Mouse (Mus musculus) monocyte, adult 2 months (primary cell): ENCODE measurements at regions not wholly inside any gene's neighbourhood (a gene's known extent, or its start where the extent isn't known, plus 50 kb on each side); places are given as distances from the start of the nearest gene placed in this dataset.

ENCODE experiments used
- DNase-seq, 2 experiments: peaks; one replicate each; pipeline ENCODE4 v3.0.0; 2022; ENCODE audit warnings: low spot score in 2 of 2, low read depth in 1 of 2

DNA sequence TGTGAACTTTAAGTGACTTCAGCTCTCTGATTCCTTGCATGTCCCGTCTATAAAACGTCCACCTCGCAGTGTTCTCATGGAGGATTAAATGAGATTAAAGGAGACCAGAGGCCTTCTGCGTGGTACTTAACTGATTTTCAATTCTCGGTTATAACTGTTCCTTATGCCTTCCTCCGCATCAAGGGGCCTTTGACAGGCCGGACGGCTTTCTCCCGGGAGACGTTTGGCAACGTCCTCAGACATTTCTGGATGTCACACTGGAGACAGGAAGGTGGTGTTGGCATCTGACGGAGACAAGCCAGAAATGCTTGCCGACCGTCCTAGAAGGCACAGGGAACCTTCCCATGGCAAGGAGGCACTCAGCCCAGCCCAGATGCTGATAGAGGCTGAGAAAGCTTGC lies 532.2 kb upstream of the Tbx3 start:
- DNase-seq = no peak

DNA sequence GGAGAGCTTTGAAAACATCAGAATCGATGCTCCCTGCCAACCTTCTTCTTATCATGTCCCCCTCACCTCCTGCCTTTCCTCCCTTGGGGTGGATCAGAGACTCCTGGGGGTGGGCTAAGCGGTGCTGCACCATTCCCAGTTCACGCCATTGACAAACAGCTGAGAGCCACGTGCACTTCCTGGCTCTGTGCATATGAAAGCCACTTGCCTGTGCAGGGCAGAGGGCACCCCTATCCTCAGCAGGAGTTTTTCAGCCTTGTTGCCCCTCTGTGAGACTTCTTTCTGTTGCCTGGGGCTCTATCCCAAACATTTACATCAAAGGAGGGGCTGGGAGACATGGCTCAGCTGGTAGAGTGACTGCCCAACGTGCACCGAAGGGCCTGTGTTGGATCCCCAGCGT lies 531.1 kb upstream of the Tbx3 start:
- DNase-seq = no peak

DNA sequence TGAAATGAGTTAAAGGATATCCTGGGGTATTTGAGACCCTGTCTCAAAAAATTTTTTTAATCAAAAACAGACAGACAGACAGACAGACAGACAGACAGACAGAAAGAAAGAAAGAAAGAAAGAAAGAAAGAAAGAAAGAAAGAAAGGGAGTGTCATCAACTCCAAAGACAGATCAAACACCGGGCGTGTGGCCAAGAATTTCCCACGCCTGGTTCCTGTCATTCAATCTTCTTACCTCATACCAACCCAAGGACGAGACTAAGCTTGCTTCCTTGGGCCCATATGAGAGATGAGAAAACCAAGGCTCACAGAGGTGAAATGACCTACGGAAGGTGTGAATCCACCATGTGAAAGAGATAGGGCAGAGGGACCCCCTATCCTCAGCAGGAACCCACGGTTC lies 530.7 kb upstream of the Tbx3 start:
- no peak for DNase-seq

DNA sequence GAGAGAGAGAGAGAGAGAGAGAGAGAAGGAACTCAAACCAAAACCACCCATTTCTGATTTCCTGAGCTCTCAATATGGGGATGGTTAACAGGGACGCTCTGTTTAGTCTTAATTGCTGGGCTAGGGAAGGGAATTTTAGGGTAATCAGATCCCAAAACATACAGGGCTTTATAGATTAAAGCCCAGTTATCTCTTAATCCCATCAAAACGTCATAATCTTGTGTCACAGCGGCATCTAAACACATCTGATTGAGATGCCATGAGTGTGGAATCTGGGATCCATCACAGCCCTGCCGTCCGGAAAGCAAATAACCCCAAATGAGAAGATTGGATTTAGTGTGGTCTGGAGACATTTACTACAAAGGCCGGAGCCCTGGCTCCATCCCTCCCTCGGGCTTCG lies 527.1 kb upstream of the Tbx3 start:
- no peak for DNase-seq

DNA sequence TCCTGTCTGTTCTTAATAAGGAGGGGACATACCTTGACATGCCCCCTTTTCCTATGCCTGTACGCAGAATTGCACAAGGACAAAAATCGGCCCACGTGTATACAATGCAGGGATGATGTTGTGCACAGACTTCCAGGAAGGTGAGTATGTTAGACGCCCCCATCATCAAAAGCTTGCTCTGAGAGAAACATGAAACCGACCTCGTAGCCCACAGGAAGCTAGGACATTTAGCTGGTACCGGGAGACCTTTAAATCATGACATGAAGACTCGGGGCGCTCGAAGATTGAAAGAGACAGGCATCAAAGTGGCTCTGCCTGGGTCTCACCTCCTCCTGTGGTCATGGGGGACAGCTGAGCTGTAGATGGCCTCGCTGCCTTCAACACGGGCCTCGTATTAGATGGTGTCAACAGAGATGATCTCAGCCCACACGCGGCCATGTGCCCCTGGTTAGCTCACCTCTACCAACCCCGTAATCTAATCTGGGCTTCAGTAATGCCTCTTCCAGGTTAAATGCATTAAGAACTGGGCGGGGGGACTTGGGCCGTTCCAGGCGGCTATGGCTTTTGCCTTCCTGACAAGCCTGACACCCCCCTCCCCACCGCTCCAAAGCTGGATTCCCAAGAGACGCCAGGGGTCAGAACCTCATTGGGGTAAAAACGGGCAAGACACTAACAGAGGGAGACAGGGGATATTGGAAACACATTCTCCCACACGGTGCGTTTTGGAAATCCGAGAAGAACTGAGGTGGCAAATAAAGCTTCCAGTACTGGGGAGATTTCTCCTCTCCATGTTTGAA lies 520.9 kb upstream of the Tbx3 start:
- no peak for DNase-seq

DNA sequence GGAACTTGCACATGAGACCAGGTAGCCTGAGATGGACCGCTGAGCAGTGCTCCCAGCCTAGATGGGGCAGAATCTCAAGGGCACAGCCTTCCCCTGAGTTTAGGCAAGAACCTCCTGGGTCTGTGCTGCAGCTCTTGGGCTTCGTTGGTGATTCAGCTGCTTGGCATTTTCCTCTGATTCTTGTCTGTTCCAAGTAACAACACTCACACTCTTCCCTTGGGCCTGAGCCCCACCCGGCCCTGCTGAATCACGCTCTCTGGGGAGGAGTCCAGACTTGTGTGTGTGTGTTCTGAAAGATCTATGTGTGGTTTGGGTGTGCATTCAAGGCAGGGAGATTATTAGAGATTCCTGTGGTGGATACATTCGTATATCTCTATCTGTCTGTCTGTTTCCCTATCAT lies 517.4 kb upstream of the Tbx3 start:
- no peak for DNase-seq

DNA sequence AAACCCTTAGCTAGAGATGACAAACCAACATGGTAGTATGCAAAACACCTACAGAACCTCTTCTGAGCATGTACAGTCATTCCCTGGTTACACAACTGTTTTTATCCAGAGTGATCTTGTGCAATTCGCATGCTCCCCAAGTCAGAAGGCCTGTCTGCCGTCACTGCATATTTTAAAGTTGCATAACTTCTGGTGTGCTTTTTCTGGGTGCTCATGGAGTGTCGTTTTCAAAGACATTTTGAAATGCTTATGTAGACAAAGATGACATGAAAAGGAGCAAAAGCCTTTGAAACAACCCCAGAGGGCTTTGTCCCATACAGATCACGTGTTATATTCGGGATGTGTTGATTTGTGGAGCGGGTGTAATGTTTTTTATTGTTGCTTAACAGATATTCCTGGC lies 513.8 kb upstream of the Tbx3 start:
- DNase-seq = no peak

DNA sequence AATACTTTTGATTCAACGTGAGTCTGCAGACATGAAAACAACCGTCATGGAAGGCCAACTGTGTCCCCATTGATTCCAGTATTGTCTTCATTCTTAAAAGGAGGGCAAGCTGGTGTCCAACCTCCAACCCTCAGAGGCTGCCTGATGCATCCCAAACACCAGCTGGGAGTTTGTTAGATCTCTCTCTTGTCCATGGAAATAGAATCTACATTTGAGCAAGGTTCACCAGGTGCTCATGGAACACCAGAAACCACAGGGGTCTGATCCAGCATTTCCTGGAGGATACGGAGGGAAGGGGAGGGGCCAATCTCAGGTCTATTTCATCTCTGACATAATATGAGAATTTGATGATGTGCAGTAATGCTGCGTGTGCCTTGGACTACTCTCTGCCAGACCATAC lies 512.3 kb upstream of the Tbx3 start:
- DNase-seq = no peak

DNA sequence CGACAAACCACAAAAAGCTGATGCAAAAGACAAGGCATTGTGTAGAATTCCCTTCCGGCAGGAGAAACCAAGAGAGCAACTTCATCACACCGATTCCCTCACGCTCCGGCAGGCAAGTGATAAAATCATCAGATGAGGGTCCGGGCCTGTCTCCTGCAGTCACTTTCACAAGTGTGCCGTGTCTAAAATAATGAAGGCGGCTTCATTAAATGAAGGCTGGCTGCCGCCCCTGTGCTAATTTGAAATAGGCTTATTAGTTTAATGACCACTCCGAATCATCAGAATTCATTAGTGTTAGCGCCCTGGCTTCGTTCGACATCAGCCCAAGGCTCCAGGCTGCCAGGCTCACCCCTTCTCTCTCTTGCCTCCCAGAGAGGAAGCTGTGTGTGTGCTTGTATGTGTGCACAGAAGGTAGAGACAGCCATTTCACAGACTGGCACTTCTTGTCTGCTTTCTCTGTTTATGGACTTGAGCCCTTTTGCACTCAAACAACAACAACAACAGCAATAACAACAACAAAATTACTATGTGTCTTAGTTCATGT lies 508.3 kb upstream of the Tbx3 start:
- DNase-seq = no peak

DNA sequence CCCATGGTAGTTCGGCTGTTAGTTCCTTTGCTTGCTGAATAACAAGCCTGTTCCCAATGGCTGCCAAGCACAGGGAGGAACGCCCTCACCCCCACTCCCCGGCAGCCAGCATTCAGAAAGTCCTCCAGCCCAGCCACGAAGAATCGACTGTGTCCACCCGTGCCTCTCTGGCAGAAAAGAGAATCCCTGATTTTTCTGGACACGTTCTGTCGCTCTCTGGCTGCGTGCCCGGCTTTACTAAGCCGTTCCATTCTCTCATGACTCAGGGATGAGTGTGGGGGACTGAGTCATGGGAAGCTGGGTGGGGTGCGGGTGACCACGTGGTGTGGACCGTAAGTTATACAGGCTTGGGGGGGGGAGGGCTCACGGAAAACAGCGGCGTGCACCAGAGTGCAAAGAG lies 502.8 kb upstream of the Tbx3 start:
- no peak for DNase-seq

DNA sequence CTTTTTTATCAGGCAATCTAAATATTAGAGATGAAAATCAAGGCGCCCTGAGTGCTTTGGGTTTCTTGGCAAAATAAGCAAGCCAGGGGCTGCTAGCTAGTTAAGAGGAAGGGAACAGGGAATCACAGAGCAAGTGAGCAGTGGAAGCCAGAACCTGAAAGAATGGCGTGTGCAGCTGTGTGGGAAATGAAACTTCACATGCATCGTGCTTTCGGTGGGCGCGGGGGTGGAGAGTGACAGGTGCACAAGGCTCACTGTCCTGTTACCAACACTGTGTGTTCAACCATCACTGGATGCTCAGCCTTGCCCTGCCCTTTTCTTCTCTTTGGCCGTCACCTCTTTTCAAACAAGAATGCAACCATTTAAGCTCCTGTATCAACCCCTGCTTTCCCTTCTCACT lies 501.2 kb upstream of the Tbx3 start:
- no peak for DNase-seq

DNA sequence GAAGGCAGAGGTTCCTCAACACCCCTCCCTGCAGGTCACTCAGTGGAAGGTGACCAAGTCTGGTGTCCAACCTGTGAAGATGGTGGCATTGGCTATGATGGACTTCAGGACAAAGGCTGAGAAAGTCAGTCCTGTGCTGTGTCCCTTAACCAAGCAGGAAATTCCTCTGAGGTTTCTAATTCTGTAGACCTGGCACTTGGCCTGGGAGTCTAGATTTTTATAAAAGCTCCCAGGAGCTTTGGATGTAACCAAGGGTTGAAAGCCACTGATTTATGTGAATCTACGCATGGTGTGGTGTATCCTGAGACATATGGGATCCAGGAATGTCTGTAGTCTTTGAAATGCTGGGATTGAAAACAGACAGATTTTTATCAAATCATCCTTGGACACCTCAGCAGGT lies 498.8 kb upstream of the Tbx3 start:
- no peak for DNase-seq

DNA sequence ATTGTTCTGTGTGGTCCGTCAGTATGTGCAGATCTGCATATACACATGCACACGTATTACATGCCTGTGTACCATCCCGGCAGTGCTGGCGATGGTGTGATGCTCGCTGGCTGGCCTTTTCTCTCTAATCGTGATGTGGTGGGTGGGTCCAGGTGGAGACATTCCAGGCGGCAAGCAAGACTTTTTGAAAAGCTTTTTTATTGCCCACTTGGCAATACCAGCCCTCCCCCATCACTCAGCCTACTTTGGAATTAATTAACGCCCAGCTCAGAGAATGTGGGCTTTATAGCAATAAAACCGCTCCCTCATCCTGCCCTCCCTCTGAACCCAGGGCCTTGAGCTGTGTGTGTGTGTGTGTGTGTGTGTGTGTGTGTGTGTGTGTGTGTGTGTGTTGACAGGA lies 491.7 kb upstream of the Tbx3 start:
- DNase-seq = no peak

DNA sequence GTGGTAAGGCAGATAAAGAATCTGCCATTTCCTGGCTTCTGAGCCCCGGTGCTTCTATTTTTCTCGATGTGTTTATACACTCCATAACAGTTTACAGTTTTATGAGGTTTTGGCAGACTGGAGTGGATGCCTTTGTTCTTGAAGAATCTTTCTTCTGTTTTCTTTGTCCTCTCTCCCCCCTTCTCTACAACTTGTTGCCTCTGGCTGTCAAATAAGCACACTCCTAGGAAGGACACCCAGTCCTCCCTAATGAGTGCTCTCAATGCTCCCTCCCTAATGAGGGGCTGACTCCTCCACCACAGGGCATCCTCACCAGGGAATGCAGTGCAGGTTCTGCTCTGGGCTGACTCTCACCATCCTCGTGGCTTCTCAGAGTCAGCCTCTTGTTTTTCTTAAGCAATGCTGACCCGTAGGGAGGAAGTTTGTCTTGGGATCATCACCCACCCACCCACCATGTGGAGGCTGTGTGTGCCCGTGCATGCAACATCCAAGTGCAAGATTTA lies 486.9 kb upstream of the Tbx3 start:
- DNase-seq = no peak

DNA sequence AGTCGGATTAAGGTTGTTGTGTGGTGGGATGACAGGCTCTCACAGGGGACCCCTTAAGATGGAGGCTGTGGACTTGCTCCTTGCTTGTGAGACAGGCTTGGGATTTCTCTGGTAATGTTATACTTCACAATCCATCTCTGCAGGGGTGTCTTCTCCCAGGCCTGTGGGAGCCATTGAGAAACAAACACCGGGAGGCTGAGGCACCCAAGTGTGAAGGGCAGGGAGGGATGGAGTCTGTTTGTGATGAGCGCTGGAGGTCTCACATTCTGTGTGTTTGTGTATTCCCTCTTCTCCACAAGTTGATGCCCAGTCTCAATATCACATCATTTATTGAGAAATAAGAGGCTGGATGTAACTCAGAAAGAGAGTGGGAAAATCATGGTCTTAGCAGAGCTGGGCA lies 483.9 kb upstream of the Tbx3 start:
- no peak for DNase-seq

DNA sequence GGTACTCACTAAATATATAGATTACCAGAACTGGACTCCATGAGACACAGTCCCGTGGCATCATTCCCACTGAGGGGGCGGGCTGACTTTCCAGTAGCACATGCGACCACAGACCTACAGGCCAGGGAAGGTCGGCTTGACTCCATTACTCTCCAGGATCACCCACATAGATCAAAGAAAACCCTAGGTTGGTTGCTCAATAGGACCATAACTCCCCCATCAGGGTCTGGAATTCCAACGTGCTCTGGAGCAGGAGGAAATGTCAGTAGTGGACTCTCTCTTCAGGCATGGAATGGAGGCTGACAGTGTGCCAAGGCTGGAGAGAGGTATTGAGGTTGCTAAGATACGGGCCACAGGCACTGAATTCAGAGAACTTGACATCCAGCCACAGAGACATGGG lies 482.0 kb upstream of the Tbx3 start:
- no peak for DNase-seq

DNA sequence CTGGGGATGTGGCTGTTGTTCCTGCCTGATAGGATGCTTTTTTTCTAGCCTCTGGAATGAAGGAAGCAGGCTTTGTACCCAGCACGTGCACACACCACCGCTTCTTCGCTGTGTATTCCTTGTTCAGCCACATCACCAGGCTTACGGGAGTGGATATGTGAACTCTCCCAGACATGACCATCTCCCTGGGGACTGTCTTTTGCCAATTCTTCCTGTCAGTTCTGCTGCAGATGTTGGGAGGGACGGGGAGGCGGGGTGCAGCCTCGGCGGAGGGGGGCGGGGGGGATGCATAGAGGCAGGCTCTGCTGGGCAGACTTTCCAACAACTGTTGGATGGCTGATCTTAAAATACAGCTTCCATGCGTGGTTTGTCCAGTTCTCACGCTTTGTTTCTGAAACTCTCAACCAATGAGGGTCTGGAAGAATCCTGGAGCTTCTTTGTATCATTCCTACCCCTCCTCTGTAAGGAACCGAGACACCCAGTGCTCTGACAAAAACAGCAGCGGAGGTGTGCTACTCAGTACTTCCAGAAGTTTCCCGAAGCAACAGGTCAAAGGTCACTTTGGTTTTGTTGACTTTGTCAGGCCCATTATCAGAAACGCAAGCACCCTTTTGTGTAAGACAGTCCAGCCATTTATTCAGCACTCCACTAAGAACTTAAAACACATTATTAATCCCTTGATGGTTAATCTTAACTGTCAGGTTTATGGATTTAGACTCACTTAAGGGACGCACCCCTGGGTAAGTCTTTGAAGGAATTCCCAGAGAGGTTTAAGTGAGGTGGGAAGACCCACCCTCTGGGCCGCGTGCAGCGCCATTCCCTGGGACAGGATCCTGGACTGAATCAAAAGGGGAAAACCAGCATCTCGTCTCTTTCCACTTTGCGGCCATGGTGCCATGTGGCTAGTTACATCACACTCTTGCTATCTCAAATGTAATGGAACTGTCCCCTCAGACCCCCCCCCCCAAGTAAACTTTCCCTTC lies 476.5 kb upstream of the Tbx3 start:
- no peak for DNase-seq

DNA sequence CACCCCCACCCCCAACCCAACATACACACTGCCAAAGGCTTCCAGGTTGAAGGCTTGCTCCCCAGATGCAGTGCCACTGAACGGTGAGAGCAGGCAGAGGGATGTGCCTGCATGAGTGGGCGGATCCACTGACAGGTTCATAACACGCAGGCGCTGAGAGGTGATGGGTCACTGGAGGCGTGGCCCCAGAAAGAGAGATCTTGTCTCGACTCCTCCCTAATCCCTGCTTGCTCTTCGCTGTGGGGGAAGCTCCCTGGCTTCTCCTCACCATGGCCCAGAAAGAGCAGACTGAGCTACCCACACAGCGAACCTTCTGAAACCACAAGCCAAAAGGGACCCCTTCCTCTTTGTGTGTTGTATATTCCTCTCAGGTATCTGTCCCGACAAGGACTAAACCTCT lies 470.6 kb upstream of the Tbx3 start:
- no peak for DNase-seq

DNA sequence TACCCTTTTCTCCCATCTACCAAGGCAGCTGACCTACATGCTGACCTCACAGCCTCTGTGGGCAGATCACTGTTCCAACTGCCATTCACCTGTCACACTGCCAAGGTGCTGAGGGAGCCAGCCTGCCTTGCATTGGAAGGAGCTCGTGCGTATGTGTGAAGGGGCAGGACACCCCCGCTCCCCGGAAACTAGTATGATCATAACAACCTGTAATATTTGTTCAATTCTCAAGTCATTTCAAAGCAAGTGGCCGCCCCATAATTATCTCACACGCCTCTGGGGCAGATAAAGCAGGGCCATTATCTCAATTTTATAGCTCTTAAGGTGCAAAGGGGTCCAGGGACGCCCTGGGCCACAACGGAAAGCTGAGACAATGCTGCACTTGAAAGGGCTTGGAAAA lies 469.2 kb upstream of the Tbx3 start:
- no peak for DNase-seq

DNA sequence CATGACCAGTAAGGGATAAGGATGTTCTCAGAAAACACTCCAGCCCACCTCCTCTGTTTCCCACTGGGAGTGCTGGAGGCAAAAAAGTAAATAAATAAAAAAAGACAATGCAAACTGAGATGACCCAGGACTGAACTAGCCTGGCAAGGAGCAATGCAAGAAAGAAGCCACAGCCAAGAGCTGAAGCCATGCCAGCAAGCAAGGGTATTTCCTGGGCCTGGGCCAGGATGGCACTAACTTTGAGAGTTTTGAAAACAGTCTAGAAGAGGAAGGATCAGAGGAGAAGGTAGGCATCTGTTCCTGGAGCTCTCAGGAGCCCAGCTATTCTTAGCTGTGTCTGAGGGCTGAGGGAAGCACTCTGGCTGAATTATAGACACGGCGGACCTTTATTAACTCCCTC lies 465.7 kb upstream of the Tbx3 start:
- no peak for DNase-seq

DNA sequence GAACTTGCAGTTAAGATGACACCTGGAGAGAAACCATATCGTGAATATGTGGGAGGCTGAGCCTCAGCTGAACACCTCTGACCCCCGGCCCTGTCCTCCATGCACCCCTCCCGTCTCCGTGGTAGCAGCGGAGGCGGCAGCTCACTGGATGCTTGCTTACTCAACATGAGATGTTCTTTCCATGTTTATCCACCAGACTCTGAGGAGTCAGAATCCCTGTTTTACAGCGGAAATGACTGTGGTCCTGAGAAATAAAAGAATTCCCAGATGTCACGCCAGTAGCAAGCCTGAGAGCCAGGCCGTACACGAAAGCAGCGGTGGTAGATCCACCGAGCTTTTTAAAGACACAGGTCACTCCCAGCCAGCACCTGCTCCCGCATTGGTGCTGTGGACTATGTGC lies 462.4 kb upstream of the Tbx3 start:
- DNase-seq = no peak

DNA sequence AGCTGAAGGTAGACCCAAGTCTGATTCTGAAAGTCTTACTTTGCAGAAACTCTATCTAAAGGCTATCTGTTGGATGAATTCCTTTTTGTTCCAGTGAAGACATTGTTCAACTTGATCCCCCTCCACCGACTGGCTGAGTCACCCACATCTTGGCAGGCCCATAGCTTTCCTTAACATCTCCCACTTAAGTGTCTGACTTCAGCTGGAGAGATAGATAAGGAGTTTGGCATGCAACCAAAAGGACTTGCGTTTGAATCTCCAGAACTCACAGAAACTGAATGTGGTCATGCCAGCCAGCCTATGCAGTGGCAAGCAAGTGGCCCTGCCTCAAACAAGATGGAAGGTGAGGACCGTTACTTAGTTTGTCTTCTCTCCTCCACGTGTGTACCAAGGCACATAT lies 457.3 kb upstream of the Tbx3 start:
- DNase-seq = no peak
